Mouse (Mus musculus): Measurements from ENCODE around the gene Zfp804b. TPM values are rescaled to one million over a fixed set of nuclear protein-coding genes. Genes with fewer than 3 reads are reported as not detected.

The Zfp804b gene
- not detected for total RNA-seq (2023)

DNA sequence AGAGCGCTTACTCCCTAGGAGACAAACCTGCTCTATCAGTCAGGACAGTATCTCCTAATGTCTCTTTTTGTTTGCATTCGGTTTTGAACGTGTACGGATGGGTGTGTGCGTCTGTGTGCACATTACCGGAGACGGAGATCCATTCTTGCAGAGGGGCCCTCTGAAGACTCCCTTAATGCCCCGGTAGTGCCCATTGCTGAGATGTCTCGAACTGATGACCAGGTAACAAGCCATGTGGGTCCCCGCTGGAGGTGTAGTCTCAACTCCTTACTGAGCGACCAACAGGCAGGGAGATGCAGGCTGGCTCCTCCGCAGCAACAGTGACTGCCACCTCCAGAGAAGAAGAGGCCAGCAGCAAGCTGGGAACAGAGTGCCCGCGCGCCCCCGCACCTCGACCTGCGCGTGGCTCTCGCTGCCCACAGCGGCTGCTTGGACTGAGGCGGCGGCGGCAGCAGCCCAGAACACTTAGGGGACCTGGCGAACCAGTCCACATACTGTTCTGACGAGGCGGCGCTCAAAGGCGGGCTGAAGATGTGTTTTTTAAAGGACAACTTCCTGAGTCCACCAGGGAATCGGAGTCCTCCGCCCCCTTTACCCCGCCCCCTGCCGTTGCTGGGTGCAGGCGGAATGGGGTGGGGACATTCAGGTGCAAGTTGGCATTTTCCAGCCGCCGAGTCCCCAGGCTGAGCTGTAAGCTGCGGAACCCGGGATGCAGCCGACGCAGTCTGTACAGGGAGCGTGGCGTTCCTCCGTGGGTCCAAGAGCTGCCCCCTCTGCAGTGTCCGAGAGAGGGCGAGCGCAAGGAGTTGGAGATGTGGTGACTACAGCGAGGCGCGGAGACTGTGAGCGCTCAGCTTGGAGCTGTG, at the start of gene Zfp804b:
Gene Zfp804b (minus strand): TSS at position 612 of the 866 bp plus-strand sequence.

DNA sequence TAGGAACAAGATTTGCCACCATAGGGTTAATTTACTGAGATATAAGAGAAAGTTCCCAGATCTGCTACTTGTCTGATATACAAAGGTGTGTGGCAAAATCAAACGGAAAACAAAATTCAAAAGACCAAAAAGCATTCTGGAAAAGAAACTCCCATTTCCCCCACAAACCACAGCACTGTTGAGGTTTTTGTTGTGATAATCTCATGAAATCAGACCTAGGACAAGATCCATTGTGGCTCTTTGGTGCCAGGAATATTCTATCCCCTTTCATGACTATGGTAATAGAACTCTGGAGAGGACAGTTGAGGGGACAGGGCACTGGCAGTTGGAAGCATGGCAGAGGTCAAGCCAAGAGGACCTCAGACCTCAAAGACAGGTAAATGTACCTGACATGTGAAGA, 40.7 kb downstream of the Zfp804b start, which contains the start of gene Tex47:
Gene Tex47 (plus strand): TSS at position 301 of the 400 bp plus-strand sequence.

Other genes with a start within 250 kb of the Zfp804b start
- gene Tex47, start 40.6 kb downstream of the Zfp804b start, total RNA-seq (2023): not detected